Mouse (Mus musculus) c-Kit-positive CD71-positive TER-119-positive erythroid progenitor cells, embryonic 14.5 days (primary cell): ENCODE measurements around the gene Bahcc1.

Experiments used
- DNase-seq: peaks from one replicate; pipeline ENCODE4 v3.0.0-alpha.2; 2013; ENCODE audit warnings: low spot score

Bahcc1 gene

DNA sequence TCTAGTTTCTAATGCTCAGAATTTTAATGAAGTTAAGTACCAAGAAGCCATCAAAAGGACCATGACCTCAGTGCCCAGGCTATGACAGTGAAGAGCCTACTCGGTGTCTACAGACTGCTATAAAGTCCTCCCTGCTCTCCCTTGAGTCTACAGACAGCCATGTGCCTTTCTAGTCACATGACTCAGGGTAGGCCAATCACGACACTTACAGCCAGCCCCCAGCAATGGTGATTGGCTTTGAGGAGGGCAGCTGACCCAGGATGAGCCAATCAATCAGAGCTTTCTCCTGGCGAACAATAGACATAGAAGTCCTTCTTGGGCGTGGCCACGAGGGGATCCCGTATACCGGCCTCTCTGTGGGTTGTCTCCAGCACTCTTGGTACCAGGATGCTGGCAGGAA is 65.0 kb downstream of the Bahcc1 start:
- no peak for DNase-seq

DNA sequence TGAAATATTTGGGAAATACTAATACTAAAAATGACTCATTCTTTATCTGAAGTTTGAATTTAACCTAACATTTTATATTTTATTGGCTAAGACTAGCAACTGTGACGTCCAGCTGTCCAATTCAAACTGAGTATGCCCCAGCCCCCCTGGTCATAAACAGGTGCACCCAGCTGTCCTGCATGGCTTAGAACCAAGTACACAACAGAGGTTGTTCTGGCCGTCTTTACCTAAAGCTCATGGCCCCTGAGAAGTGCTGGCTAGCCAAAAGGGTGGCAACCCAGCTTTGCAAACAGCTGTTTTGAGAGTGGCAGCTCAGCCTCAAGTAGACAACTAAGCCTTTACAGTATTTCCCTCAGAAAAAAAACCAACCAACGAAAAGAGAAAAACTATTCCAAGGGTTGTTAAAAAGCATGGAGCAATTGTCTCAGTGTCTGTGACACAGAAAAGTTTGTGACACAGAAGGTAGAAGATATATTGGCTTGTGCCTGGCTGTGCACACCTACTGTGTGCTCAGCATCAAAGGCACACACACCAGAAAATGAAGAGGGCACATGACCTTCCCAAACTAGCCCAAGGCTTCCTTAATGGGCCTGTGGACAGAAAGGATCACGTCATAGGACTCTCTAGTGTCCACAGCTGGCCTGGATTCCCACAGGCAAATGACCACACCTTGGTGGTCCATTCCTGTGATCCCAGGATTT is 65.8 kb downstream of the Bahcc1 start:
- DNase-seq, result no peak

DNA sequence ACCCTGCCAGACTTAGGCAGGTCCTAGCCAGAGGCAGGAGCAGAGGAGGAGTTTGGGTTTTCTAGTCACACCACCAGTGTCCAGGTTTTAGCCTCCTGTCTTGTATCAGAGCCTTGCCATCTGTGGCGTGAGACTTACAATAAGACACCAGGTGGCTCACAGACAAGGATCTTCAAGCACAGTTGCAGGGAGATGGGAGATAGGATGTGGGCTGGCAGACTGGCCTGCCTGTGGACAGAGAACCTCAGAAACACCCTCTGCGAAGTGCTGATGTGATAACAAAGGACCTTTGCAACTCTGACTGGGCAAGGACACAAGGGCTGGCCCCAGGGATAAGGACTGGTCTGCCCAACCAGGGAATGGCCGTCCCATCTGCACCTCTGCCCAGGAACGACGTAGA is 66.7 kb downstream of the Bahcc1 start:
- DNase-seq, result no peak

DNA sequence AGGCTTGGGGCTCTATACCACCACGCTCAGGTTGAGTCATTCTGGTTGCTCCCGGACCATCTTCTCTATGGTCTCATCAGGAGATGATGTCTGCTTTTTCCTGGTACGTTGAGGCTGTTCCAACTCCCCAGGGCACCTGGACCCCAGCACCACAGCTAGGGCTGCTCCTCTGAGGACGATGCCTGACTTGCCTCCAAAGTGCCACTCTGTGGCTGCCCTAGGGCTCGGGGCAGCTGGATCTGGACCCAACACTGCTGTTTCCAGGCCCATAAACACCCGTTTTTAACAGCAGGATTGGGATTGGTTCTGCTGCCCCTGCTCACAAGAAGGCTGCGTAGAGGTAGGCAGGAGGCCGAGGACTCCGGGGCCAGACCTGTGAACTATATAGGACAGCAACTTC is 70.4 kb downstream of the Bahcc1 start:
- DNase-seq, result no peak

DNA sequence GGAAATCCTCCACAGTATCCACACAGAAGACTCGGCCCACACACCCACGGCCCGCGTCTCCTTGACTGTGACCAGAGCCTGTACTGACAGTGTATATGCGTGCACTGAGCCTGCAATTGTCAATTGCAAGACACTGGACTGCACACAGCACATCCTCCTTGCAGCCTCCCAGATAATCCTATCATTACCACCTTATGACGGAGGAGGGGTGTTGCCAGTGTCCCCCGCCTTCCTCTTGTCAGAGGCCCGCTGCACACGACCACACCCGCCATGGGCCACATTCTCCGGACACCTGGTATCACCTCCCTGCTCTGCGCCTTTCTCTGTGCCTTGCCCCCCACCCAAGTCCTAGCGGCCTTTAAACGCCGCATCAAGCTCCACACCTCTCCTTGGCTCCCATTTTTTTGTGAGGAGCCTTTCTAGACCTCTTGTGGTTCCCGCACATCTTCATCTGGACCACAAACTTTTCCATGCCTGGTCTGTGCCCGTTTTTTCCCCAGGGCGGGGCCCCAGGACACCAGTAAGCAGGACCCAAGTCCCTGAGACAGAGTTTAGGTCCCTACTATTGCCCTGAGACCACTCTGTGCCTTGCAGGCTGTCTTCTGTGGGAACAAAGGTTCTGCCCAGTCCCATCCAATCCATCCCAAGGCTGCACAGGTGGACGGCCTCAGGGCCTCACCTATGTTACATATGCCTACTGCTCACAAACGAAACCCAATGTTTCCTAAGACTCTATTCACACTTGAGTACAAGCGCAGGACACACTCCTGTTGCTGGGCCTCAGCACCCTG is 71.0 kb downstream of the Bahcc1 start:
- DNase-seq, result peak; percentile 64

DNA sequence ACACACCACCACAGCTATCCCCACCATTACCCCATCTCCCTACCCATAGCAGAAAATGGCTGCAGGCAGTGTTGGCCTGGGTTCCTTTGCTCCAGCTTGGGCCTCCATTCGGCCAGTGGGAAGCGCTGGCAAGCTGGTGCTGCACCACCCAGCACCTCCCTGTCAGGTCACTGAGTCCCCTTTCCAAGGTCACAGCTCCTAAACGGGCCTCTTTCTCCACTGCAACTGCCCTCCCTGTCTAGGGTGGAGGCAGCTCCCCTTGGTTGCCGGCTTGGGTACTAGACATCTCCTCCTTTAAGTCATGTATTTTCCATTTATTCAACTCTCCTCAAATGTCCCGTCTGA is 71.6 kb downstream of the Bahcc1 start:
- no peak for DNase-seq

DNA sequence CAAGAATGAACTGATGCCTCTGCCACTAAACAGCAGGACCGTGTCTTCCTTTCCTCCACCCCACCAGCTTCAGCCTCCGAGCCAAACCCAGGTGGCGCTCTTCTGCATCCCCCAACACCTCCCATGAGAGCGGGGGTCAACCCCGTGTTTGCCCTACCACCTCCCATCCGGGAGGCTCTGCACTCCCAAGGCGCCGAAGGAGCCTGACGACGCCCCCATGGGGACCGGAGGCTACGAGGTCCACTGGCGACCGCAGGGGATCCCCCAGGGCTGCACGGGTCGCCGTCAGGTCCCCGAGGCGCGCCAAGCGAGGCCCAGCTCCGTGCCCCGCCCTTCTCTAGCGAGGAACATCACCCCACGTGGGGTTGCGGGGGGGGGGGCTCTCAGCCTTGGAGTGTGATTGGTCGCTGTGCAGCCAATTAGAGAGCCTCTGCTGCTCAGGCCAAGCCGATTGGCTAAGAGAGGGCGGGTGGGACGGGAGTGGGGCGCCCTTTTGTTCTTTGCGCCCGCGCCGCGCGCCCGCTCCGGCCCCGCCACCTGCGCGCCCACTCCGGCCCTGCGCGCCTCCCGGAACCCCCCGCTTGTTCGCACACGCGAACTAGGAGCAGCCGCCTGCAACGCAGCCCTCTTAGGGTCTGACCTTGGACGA is 72.3 kb downstream of the Bahcc1 start:
- peak; percentile 95 for DNase-seq

DNA sequence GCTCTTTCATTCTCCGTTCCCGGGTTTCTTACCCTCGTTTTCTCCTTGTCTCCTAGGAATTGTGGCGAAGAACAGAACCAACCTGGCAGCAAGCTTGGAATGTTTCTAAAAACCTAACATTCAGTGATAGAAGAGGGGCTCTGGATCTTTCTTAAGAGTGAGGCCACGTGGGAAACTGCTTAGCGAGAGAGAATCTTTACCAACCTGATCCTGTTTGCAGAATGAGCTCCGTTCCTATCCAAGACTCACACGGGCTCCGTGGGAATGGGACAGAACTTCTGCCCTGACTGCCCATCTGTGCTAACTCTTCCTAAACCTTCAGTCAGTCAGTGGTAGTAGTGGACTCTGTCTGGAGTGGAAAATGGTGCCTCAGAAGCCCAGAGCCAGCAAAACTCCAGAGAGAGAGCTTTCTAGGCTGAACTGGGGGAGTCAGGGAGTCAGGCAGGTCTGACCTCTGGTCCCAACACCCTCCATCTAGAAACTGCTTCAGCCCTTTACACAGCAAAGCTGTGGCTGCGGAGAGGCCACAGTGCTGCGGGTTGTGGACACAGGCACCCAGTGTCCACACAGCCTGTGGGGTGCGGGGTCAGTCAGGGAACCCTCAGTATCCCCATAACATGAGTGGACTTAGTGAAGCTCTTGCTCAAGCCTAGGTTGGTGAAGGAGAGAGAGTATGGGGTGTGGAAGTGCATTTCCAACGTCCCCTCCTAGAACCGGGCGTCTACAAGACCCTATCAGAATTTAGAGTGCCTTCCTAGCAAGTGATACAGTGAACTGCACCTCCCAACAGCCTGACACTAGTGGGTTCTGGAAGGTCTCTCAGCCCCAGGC is 73.0 kb downstream of the Bahcc1 start:
- DNase-seq, result no peak

DNA sequence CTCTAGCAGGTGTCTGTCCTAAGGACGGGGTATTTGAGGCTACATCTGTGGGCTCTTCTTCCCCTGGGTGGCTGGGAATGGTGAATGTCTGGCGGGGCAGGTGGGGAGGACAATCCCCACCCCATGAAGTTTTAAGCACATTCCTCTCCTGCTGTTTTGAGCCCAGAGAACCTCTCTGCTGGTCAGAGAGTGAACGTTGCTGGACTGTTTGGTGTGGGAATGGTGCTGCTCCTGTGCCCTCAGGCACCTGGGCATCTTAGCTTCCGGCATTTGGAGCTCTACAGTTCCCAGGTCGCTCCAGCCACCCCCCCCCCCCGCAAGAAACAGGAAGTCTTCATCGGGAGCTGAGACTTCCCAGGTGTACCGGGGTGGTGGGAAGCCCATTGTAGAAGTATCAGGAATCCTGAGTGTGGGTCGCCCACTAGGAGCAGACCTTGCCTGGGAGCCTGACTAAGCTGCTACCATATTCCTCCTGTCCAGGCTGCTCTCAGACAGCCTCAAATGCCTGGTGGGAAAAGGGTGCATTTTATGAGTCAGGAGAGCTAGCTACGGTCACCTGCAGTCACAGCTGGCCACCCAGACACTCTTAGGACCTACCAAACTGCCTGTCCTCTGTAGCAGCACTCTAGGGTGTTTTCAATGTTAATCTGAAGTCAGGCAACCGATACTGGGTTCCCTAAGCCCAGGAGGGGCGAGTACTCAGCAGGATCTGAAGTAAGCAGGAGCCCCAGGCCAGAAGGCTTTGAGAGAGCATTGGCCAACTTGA is 73.8 kb downstream of the Bahcc1 start:
- DNase-seq, result no peak

DNA sequence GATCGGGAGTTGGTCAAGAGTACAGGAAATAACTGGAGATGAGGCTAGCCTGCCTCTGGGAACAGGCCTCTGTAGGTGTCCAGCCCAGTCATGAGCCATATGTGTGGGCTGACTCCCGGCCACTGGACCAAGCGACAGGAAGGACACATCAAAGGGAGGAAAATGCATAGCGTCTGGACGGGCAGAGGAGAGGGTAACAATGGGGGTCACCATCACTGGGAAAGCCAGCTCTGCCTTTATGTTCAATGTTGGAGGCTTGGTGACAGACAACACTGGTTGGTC is 74.3 kb downstream of the Bahcc1 start:
- DNase-seq, result no peak

GRCm38 (mm10) chr11:120307566-120308430 is 75.1 kb downstream of the Bahcc1 start:
- DNase-seq, result peak; percentile 79

DNA sequence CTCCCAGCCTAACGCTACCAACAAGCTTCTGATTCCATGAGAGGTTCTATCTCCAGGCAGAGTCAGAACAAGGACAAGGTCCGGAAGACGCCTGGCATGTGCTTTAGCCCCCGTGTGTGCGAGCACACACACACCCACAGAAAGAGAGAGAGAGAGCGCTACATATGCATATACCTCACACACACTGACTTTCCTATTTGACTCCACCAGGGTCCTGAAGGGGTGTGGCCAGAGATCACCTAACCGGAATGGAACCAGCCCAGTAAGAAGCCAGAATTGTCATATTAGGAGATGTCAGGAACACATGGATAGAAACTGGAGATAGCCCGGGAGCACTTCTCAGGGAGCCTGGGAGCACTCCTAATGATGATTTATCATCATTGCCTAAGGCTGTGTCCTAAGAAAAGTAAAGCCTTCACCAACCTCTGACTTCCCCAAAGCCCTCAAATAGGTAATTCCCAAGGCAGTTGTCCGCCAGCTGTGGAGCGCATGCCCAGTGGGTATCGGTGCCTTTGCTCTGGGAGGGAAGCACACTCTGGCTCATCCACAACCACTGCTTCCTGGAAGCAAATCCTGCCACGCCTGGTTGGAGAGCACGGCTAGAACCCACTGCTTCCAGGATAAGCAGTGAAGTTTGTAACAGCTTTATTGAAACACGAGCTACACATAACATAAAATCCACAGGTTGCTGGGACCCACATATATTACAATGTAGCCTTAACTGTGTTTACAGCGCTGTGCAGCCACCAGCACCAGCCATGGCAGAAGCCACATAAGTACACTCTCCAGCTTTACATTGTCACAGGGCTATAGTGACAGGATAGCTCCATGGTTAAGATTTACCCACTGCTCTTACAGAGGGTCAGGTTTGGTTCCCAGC is 75.9 kb downstream of the Bahcc1 start:
- no peak for DNase-seq

DNA sequence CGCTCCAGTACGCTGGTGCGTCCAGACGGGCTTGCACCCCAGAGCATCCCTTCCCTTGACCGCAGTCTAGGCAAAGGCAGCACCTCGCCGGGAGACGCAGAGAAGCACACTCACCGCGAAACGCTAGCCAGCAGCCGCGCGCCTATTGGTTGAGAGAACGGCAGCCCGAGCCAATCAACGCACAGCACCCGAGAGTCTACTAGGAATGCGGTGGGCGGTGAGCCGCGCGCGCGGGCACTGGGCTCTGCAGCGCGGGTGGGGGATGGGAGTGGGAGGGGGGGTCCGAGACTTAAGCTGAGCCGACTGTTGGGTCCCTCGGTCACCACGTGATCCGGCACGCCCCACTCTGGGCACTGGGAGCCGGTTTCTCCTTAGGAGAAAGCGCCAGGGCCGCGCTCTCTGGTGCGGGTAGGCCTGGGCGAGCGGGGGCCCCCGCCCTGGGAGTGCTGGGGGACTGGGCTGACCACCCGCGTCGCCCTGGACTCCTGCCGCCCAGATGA is 78.1 kb downstream of the Bahcc1 start:
- peak; percentile 84 for DNase-seq

- DNase-seq, result no peak
These were observed 78.8 kb downstream of the Bahcc1 start for GRCm38 (mm10) chr11:120311561-120311960.

DNA sequence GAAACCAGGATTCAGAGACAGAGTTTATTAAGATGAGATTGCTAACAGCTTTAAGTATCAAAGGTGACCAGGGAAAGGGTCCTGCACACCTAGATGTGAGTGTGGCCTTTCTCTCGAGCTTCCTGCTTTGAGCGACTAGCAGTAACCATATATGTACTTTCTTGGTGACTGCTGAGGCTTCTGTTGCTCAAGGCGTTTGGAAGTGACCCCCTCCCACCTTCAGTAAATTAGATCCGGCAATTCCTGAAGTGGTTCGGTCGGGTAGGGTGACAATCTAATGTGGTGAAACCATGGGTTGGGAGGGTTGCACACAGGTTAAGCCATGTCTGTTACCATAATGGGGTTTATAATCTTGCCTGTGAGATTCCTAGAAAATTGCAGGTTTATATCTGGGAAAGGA is 79.3 kb downstream of the Bahcc1 start:
- DNase-seq, result no peak

DNA sequence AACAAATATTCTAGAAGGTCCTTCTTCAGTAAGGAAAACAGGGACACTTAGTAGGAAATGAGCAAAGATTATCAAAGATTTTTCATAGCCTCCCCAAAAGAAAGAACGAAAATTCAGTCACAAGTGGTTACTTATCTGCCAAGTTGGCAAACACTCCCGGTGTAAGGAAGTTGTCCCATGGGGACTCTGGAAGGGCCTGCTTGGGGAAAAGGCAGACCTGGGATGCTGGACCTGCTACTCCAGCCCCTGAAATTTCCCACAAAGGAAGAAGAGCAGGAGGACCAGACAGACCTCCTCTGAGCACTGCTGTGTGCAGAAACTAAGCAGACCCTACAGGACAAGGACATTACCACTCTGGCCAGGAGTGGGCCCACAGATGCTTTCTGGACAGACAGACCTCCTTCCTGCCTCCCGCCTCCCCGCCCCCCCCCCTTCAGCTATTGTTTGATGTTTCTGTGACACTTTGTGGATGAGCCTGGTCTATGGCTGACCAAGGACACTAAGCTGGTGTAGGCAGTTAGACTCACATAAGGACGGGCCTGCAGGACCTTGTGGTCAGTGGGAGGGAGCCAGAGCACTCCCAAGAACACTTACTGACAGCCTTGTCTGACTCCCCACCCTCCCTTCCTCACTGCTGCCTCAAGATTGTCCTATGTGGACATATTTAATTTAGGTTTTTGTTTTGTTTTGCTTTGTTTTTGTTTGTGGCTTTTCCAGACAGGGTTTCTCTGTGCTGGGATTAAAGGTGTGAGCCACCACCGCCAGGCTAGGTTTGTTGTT is 81.3 kb downstream of the Bahcc1 start:
- no peak for DNase-seq

DNA sequence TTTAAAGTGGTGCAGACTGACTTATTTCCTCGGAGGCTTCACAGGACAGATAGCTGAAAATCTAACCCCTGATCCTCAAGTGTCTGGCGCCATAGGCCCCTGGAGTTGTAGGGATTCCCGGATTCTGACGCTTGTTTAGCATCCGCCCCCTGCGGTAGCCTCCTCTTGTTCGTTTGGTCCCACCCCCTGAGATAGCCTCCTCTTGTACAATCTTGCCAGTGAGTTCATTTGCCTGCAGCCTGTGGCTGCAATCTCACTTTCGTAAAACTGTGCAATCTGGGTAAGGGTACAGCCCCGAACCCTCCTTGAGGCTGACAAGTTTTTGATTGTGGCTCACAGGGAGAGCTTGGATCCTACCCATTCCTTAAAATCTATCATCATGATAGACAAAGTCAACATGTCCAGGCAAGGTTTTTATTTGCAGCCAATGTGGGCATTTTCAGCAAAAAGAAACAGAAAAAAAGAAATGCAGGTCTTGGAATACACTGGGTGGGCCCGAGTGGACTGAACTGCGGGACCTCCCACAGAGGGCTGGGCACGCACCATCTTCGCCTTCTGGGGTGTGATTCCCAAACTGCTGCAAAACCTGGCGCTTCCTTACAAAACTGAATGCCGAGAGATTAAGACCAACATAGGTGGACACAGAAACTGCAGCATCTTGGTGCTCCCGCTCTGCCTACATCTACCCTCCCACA is 82.1 kb downstream of the Bahcc1 start:
- DNase-seq, result no peak

DNA sequence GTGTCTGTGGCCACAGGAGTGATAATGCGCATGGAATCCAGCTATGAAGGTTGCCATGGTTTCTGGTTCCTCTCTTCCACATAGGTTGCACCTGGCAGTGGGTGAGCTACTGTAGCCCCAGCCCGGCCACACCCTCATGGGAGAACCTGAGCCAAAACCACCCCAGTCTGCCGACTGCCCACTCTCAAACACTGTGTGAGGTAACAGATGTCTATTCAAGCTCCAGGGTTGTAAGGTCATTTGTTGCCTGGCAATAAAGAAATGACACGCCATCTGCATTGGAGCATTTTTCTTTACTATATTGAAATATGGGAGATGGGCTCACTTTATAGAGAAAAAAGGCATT is 82.6 kb downstream of the Bahcc1 start:
- no peak for DNase-seq
